Mouse (Mus musculus): ENCODE measurements at regions not wholly inside any gene's neighbourhood (a gene's known extent, or its start where the extent isn't known, plus 50 kb on each side); places are given as distances from the start of the nearest gene placed in this dataset.

DNA sequence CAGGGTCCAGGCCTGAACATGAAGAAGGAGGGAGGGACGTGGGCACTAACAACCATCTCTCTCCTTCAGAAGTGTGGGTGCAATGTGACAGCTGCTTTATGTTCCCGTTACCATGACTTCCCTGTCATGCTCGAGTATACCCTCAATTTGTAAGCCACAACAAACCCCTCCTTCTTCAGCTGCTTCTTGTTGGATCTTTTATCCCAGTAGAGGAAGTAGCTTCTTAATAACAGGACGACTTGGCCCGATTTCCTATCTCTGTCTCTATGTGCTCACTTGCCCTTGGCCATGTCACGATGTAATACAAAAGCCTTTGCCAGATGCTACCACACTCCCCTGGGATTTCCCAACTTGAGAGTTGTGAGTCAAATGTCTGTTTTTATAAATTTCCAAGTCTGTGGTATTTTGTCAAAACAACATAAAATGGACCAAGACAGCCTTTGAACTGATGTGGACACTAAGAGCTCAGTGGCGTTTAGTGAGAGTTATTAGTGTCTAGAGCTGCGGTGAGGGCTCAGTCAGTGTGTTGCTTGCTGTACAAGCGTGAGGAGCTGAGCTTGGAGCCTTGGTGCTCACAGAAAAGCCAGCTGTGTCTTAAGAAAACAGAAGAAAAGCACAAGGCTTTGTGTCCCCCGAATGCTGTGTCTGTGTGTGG, 138.8 kb upstream of the Ddhd1 start:
- no peak for TF ChIP-seq POLR2A (IDR thresholded peaks at IDR 0.05; ENCODE audit: low read depth, low read length)
- TF ChIP-seq CTCF (conservative IDR thresholded peaks at IDR 0.05; ENCODE audit: insufficient read depth, insufficient read length, low read depth, low read length): no peak

Data from kidney, adult 2 months (tissue).